Mouse (Mus musculus): ENCODE results near the gene Setd1b.

DNA sequence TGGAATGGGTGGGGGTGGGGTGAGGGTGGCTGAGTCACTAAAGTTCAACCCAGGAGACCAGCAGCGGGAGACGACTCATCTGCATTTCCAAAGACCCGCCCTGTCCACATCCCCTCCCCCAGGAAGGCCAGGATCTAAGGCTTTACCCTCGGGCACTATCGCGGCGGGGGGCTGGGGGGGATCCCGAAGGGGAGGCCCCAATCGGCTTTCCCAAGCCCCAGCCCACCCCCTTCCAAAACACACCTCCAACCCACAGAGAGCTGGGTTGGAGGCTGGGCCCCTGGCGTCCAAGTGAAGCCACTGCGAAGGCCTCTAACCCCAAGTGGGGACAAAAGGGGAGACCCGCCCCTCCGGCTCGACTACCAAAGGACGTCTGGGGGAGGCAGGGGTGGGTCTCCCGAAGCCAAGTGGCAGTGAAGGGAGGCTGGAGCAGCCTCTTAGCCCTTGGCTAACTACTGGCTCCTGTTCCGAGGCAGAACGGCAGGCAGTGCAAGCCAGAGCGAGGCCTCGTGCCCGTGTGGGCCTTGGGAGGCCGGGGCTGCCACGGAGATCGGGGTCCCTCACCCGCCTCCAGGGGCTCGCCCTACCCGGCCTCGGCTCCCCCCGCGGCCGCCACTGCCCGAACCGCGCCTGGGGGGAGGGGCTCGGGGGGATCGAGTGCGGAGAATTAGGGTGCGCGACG, 3.6 kb upstream of the Setd1b start:
- TF ChIP-seq POLR2A (IDR thresholded peaks at IDR 0.05; ENCODE audit: borderline replicate concordance, insufficient read depth, low read length) (no peak), CTCF (IDR thresholded peaks at IDR 0.05; ENCODE audit: borderline replicate concordance, insufficient read depth, low read depth, low read length) (no peak)

All from cerebellum, adult 2 months (tissue).